Mouse (Mus musculus) hindbrain, embryonic 13.5 days (tissue): ENCODE data around the gene Cyfip1. TPM values are rescaled to one million over a fixed set of nuclear protein-coding genes. Genes with fewer than 3 reads are reported as not detected.

Experiments used
- ATAC-seq: fragments of 200-750 bp; cut with Nextera tagmentation; 2 replicates; pipeline ENCODE4 v1.8.0; 2017; ENCODE audit warnings: moderate TSS enrichment; ENCODE audit not compliant: low FRiP score
- H3K27ac ChIP-seq: fragments of 300-500 bp; sonication (generic); 2 replicates; pipeline ENCODE4 v1.5.1; 2015; ENCODE audit warnings: inconsistent platforms, mild to moderate bottlenecking, moderate library complexity
- H3K27me3 ChIP-seq: fragments of 300-500 bp; sonication (generic); 2 replicates; pipeline ENCODE4 v1.6.1; 2015; ENCODE audit warnings: mild to moderate bottlenecking, inconsistent platforms
- H3K36me3 ChIP-seq: fragments of 300-500 bp; sonication (generic); 2 replicates; pipeline ENCODE4 v1.6.1; 2015; ENCODE audit warnings: mild to moderate bottlenecking, inconsistent platforms
- H3K4me1 ChIP-seq: fragments of 300-500 bp; sonication (generic); replicated peaks from 2 replicates; pipeline ENCODE4 v1.6.1; 2015; ENCODE audit warnings: inconsistent platforms
- H3K4me2 ChIP-seq: fragments of 300-500 bp; sonication (generic); 2 replicates; pipeline ENCODE4 v1.6.1; 2015; ENCODE audit warnings: inconsistent platforms, mild to moderate bottlenecking, moderate library complexity
- H3K4me3 ChIP-seq: fragments of 300-500 bp; sonication (generic); 2 replicates; pipeline ENCODE4 v1.5.1; 2015; ENCODE audit warnings: mild to moderate bottlenecking, inconsistent platforms
- H3K9ac ChIP-seq: fragments of 300-500 bp; sonication (generic); 2 replicates; pipeline ENCODE4 v1.6.1; 2015; ENCODE audit warnings: mild to moderate bottlenecking, inconsistent platforms
- H3K9me3 ChIP-seq: fragments of 300-500 bp; sonication (generic); 2 replicates; pipeline ENCODE4 v1.6.1; 2016; ENCODE audit warnings: inconsistent platforms
- WGBS: fragments of 180-500 bp; shearing (Covaris S2); methylation state at CpG from one replicate; pipeline ENCODE4 v1.1.7; 2015; 5-methylcytosine and 5-hydroxymethylcytosine counted together
- polyA plus RNA-seq: library from polyadenylated mRNA; unstranded; fragments of >200 nt; fragmentation: Nextera tagmentation; extraction: Ambion mirVana; gene quantifications from 2 replicates; pipeline ENCODE4 v1.2.1, GENCODE M21; 2015

Gene Cyfip1
- polyA plus RNA-seq, 1 experiment from 2014 or later, result 50.2 TPM

DNA sequence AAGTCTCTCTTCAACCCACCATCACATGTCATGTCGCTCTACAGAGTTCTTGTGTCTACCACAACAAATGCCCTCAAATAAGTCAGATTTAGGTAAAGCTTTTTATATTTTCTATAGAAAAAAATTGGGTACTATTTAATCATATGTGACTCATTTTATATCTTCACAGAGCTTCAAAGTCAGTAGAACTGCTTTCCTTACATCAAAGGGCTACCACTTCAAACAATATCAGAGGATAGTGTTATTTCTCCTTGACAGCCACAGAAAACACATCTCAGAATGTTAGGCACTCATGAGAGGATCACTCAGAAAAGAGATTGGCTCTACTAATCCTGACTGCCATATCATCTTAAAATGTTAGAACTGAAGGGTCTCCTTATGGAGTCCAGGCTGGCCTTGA is 119.0 kb downstream of the Cyfip1 start:
- Histone ChIP-seq H3K4me1 (peaks cover 19% of the 10 kb centered on the region), H3K9ac (no peak overlapping the region), H3K27ac (no peak overlapping the region), H3K9me3 (no peaks in the 10 kb centered on the region), H3K36me3 (no peaks in the 10 kb centered on the region), H3K27me3 (no peaks in the 10 kb centered on the region), H3K4me2 (no peak overlapping the region), H3K4me3 (no peak overlapping the region)
- ATAC-seq, result no peak
- WGBS, result 98% methylated on average over 1 of the region's 1 CpGs

DNA sequence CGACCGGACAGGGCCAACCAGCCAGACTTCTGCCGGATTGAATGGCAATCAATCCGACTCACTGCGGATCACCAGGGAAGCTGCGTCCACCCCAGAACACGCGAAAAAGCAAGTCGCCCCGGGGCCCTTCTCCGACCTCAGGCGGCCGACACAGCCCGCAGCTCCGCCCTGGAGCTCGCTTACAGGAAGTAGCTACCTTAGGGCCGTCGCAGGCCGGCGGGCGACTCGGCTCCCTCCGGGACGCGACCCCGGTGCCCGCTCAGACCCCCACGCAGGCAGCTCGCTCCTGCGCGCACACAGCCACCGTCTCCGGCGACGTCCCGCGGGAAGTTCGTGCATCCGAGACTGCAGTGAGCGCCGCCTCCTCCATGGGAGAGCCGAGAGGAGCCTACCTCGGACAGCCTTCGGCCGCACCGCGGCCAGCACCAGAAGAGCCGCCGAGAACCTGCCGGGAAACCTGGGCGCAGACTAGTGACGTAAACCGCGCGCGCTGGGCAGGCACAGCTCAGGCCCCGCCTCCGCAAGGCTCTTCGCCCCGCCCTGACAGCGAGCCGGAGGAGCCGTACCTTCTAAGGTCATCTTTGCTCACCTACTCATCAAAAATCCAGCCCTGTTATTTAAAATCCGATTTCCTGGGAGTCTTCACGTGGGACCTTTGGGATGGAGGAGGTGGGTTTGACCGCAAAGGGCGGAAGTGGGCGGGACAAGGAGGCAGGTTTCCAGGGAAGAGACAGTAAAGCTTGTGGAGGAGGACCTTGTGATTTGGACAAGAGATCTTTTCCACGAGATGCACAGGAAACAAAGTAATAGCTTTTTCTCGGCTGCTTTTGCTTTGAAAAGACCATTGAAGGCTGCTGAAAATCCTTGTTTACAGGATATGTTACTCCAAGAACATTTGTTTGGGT is 120.7 kb downstream of the Cyfip1 start, which contains the start of gene Nipa2:
Nipa2 (minus strand) TSS at position 473 of the 905 bp plus-strand sequence.
- Histone ChIP-seq H3K27ac (peak within 1 kb of the TSS; percentile 89), H3K4me1 (peaks cover 19% of the 10 kb centered on the region), H3K4me2 (peak within 1 kb of the TSS; percentile 63), H3K36me3 (no peaks in the 10 kb centered on the region), H3K27me3 (no peaks in the 10 kb centered on the region), H3K9ac (peak within 1 kb of the TSS; percentile 95), H3K9me3 (no peaks in the 10 kb centered on the region), H3K4me3 (peak within 1 kb of the TSS; percentile 95)
- peak; percentile 99 for ATAC-seq
- WGBS, result under 1% methylated on average over 70 of the region's 70 CpGs

DNA sequence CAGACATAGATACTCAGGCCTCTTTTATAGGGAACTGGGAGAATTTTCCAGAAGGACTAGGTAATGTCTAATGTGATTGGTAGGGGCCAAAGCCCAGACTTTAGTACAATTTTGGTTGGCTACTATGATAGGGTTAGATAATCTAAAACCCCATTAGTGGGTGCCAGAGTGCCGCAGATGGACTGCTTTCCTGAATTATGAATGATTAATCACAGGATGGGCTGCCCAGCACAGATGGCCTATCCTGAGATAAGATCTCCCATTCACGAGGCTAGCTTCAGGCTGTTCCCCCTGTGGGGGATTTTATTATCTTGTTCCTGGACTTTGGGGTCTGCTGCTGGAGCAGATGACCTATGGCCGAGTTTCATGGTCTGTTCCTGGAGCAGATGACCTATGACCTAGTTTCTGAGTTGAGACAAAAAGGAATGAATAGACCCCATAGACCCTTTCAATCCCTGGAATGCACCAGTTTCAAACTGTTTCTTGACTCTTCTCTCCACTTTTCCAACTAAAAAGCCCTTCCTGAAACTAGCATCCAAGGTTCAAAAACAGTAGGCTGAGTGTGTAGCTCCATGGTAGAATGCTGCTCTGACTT is 125.4 kb downstream of the Cyfip1 start:
- 22% methylated on average over 3 of the region's 3 CpGs for WGBS

GRCm38 (mm10) chr7:55968258-55968901 is 126.8 kb downstream of the Cyfip1 start:
- no peaks in the 10 kb centered on the region for H3K9me3 ChIP-seq
- H3K36me3 ChIP-seq, result no peaks in the 10 kb centered on the region
- 0 out of 2 replicates have a peak overlapping the region, but pooled peaks have one; percentile 6 for H3K9ac ChIP-seq
- H3K27ac ChIP-seq, result no peak overlapping the region
- ATAC-seq, result no peak
- peak overlapping the region; percentile 38 for H3K4me2 ChIP-seq
- H3K4me1 ChIP-seq, result peaks cover 5% of the 10 kb centered on the region
- no peaks in the 10 kb centered on the region for H3K27me3 ChIP-seq
- H3K4me3 ChIP-seq, result peak overlapping the region; percentile 11; the same call in 1 of the 2 replicates
- WGBS, result 45% methylated on average over 16 of the region's 16 CpGs

More for the DNA sequence above, 125.4 kb downstream of the Cyfip1 start:
- ATAC-seq, result no peak
- Histone ChIP-seq H3K9ac (no peak overlapping the region), H3K4me2 (no peak overlapping the region), H3K27ac (no peak overlapping the region), H3K27me3 (no peaks in the 10 kb centered on the region), H3K36me3 (no peaks in the 10 kb centered on the region), H3K4me1 (peaks cover 11% of the 10 kb centered on the region), H3K9me3 (no peaks in the 10 kb centered on the region), H3K4me3 (no peak overlapping the region)

- H3K9ac ChIP-seq, result no peak overlapping the region
- H3K4me3 ChIP-seq, result no peak overlapping the region
- no peaks in the 10 kb centered on the region for H3K9me3 ChIP-seq
- WGBS, result 81% methylated on average over 1 of the region's 1 CpGs
- no peaks in the 10 kb centered on the region; the same call in 1 of the 2 replicates for H3K4me1 ChIP-seq
- H3K27me3 ChIP-seq, result no peaks in the 10 kb centered on the region
- H3K36me3 ChIP-seq, result peaks cover 7% of the 10 kb centered on the region
- H3K27ac ChIP-seq, result no peak overlapping the region
- no peak overlapping the region for H3K4me2 ChIP-seq
- no peak for ATAC-seq
Measured at GRCm38 (mm10) chr7:55969415-55969814, 127.9 kb downstream of the Cyfip1 start.

DNA sequence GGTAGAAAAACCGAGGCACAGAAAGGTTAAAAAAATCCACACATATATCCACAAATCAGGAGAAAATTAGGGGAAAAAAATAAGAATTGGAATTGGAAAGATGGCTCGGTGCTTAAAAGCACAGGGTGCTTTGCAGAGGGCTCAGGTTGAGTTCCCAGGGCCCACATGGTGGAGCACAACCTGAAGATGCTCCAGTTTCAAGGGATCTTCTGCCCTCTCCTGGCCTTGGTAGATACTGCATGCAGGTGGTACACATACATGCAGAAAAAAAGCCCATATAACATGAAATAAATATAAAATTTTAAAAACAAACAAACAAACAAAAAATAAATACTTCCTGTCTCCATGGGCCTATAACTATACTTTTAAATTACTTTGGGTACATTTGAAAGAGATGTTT is 132.9 kb downstream of the Cyfip1 start:
- Histone ChIP-seq H3K9ac (no peak overlapping the region), H3K9me3 (no peaks in the 10 kb centered on the region), H3K4me2 (no peak overlapping the region), H3K36me3 (peaks cover 33% of the 10 kb centered on the region), H3K4me3 (no peak overlapping the region), H3K27ac (no peak overlapping the region), H3K4me1 (no peaks in the 10 kb centered on the region), H3K27me3 (no peaks in the 10 kb centered on the region)
- 97% methylated on average over 2 of the region's 2 CpGs for WGBS
- no peak for ATAC-seq

DNA sequence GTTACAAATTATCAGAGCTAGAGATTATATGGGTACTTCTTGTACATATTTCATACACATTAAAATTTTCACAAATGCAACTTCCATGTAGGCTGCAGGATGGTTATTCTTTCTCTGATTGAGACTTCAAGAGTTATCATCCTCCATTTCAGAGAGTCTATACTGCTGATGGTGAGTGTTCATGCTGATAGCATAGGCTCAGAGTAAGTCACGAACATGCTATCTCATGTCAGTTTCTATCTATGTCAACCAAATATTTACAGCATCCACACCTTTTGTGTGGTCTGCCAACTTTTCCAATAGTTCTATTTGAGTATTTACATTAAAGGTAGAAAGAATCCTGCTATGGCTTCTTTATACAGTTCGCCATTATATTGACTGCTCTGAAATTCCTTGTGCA is 140.0 kb downstream of the Cyfip1 start:
- Histone ChIP-seq H3K9ac (no peak overlapping the region), H3K4me2 (no peak overlapping the region), H3K36me3 (peaks cover 54% of the 10 kb centered on the region), H3K9me3 (no peaks in the 10 kb centered on the region), H3K27me3 (no peaks in the 10 kb centered on the region), H3K4me1 (0 out of 2 replicates have a peak, but pooled peaks cover 2% of the 10 kb centered on the region), H3K4me3 (no peak overlapping the region), H3K27ac (no peak overlapping the region)
- WGBS, result 96% methylated on average over 2 of the region's 2 CpGs
- ATAC-seq, result no peak

Other genes with a start within 250 kb of the Cyfip1 start
- gene Siglech, start 73.6 kb upstream of the Cyfip1 start, polyA plus RNA-seq, result 2.6 and 3.2 TPM in 2 replicates
- 37.1 and 42.0 TPM in 2 replicates for gene Tubgcp5, start 47.6 kb upstream of the Cyfip1 start, polyA plus RNA-seq
- 35.5 and 38.4 TPM in 2 replicates for gene Nipa2, start 120.7 kb downstream of the Cyfip1 start, polyA plus RNA-seq
- 22.2 and 24.0 TPM in 2 replicates for gene Nipa1, start 178.2 kb downstream of the Cyfip1 start, polyA plus RNA-seq
- gene Herc2, start 208.5 kb downstream of the Cyfip1 start, polyA plus RNA-seq, result 46.7 and 47.8 TPM in 2 replicates